Mouse (Mus musculus) bone marrow, adult 2 months (tissue): ENCODE measurements around the gene Col23a1.

Source experiments
- CTCF ChIP-seq: fragments of 200-500 bp; IDR thresholded peaks from 2 replicates; pipeline ENCODE4 v1.5.1; 2011; ENCODE audit warnings: low read length, control low read depth; ENCODE audit not compliant: control insufficient read depth, insufficient read depth
- POLR2A ChIP-seq: fragments of 200-500 bp; IDR thresholded peaks from 2 replicates; pipeline ENCODE4 v1.6.1; 2011; ENCODE audit warnings: low read depth, mild to moderate bottlenecking, control low read depth, low read length, borderline replicate concordance; ENCODE audit not compliant: control insufficient read depth

DNA sequence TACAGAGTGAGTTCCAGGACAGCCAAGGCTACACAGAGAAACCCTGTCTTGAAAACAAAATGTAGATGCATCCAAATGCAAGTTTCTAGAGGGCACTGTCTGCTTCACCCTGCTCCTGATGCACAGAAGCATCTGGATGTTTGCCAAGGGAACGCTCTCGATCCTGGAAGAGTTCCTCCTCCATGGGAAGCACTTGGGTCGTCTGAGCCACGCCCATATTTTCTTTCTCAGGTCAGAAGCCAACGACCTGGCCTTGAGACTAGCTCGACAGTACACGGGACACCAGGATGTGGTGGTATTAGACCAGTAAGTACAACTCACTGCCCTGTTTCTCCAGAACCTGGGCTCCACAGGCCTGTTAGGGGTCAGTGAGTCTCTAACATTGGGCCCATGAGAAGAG, 301.4 kb downstream of the Col23a1 start:
- TF ChIP-seq CTCF: no peak
- no peak for TF ChIP-seq POLR2A
